ENCODE assay signal across 20 mouse cellular contexts in the genomic region with DNA sequence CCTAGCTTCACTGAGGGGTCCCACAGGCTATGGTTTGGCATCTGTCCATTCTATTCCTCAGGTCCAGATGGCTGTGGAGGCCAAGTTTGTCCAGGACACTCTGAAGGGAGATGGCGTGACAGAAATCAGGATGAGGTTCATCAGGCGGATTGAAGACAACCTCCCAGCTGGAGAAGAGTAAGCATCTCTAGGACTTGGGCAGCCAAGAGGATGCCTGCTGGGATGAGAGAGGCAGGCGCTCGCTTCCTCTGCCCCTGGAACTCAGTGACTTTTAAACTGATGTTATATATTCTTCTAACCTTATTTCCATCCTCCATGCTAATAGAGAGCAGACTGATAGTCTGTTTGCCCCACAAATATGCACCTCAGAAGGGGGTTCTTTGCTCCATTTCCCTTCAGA. TPM values are rescaled to one million over a fixed set of nuclear protein-coding genes. Genes with fewer than 3 reads are reported as not detected.
DNase-seq lines count a peak whose midpoint lies in the region; TF ChIP-seq lines count a peak whose summit lies in the region.
"Had no signal": no experiment of that assay in that cellular context is flagged by ENCODE, and none has a peak within 500 bp of the region (broad histone marks: within the 10 kb centered on the region; RNA-seq: fewer than 3 reads in every experiment).

No protein-coding gene starts in this region.

- no peak for TF ChIP-seq EP300 in heart, adult 2 months (IDR thresholded peaks at IDR 0.05; ENCODE audit: insufficient read depth, low read depth, low read length)

- no peaks in the 10 kb centered on the region for H3K36me3 ChIP-seq in heart, adult 2 months (ENCODE audit: control insufficient read depth, insufficient read depth, low read length)

- no peak for TF ChIP-seq POLR2A in heart, adult 2 months (IDR thresholded peaks at IDR 0.05; ENCODE audit: insufficient read depth, low read depth, low read length)

- H3K27me3 ChIP-seq in heart, adult 2 months (ENCODE audit: control insufficient read depth, insufficient read depth, low read length), result no peaks in the 10 kb centered on the region
- H3K27me3 ChIP-seq: embryonic facial prominence, embryonic 15.5 days; forebrain, embryonic 12.5 days; hindbrain, embryonic 12.5 days; limb, embryonic 12.5 days; midbrain, embryonic 13.5 days; Patski had no signal

- WGBS in heart, adult 2 months, result 89% methylated on average over 4 of the region's 4 CpGs

- no peak for DNase-seq in gastrocnemius, adult 2 months
- DNase-seq in gastrocnemius, postnatal 25 days, result no peak
- DNase-seq in left cerebral cortex, postnatal 4 days, result peak; percentile 37
- DNase-seq in left cerebral cortex, postnatal 14 days (ENCODE audit: low spot score in 2 of 2), result no peak
- DNase-seq in cerebellum, adult 9-10 months, result peak; percentile 79
- no peak for DNase-seq in heart, adult 2 months
- DNase-seq in frontal cortex, postnatal 10 days (ENCODE audit: low spot score in 2 of 2), result no peak
- DNase-seq: forebrain, postnatal 0 days; liver, postnatal 0 days; thymus, postnatal 4 days had no signal

- peaks cover 2% of the 10 kb centered on the region for H3K4me1 ChIP-seq in heart, adult 2 months (ENCODE audit: control insufficient read depth, insufficient read depth, low read length)

- no peak for TF ChIP-seq CTCF in gastrocnemius, adult 2 months (IDR thresholded peaks at IDR 0.05)
- TF ChIP-seq CTCF in heart, adult 2 months (IDR thresholded peaks at IDR 0.05), result no peak

- H3K27ac ChIP-seq in gastrocnemius, adult 2 months, result peak overlapping the region; percentile 35
- no peak overlapping the region for H3K27ac ChIP-seq in heart, adult 2 months
- H3K27ac ChIP-seq: embryonic facial prominence, embryonic 10.5 days; forebrain, embryonic 12.5 days; hindbrain, embryonic 12.5 days; limb, embryonic 12.5 days; midbrain, embryonic 13.5 days had no signal

- intact Hi-C loops in gastrocnemius, adult 2 months (cut with DNase I), result no loop called here
- intact Hi-C loops in left cerebral cortex, postnatal 4 days (cut with DNase I), result loop anchor here (5.0 kb wide), 1 partner anchor 48 kb away; no protein-coding TSS in a partner anchor
- intact Hi-C loops in left cerebral cortex, postnatal 14 days (cut with DNase I), result no loop called here
- intact Hi-C loops in heart, adult 2 months (cut with DNase I), result no loop called here

- no peak overlapping the region for H3K9ac ChIP-seq in heart, adult 2 months (ENCODE audit: low read depth, low read length)
- H3K9ac ChIP-seq: embryonic facial prominence, embryonic 15.5 days; forebrain, embryonic 12.5 days; forebrain, postnatal 0 days; hindbrain, embryonic 12.5 days; limb, embryonic 12.5 days; liver, postnatal 0 days; midbrain, embryonic 13.5 days had no signal

- H3K4me3 ChIP-seq in gastrocnemius, adult 2 months, result no peak overlapping the region
- H3K4me3 ChIP-seq in heart, adult 2 months, result no peak overlapping the region
- H3K4me3 ChIP-seq: embryonic facial prominence, embryonic 10.5 days; embryonic facial prominence, embryonic 15.5 days; forebrain, embryonic 12.5 days; hindbrain, embryonic 12.5 days; limb, embryonic 12.5 days; megakaryocyte, embryonic 14.5 days; midbrain, embryonic 13.5 days had no signal

- H3K79me2 ChIP-seq in heart, adult 2 months (replicated peaks; ENCODE audit: control insufficient read depth, insufficient read depth, low read length), result no peaks in the 10 kb centered on the region

RNA-seq across cellular contexts. Expression of a gene that starts 11.5 kb away (rescaled TPM):
- total RNA-seq in gastrocnemius, adult 2 months (2021), result 1 to 10 TPM in 1 of 2 experiments, under 1 TPM in 1; 0.74 to 6.0 TPM
- 1 to 10 TPM in 1 of 2 experiments, under 1 TPM in 1; 0.96 to 3.9 TPM for total RNA-seq in gastrocnemius, postnatal 25 days (2021)
- 1 to 10 TPM; 2.2 to 3.4 TPM for total RNA-seq in left cerebral cortex, postnatal 4 days (2021)
- total RNA-seq in left cerebral cortex, postnatal 14 days (2021), result 1 to 10 TPM; 2.9 to 3.4 TPM
- under 1 TPM; 0.57 to 0.66 TPM for total RNA-seq in heart, adult 2 months (2021)
- polyA plus RNA-seq in heart, adult 2 months (2012; rRNA removed), result 0.45 and 0.91 TPM in 2 replicates
- total RNA-seq: MEL had no signal

RNA-seq across cellular contexts. Expression of a gene that starts 13.0 kb away (rescaled TPM):
- 10 to 100 TPM; 18.6 to 24.3 TPM for total RNA-seq in gastrocnemius, adult 2 months (2021)
- total RNA-seq in gastrocnemius, postnatal 25 days (2021), result 10 to 100 TPM; 18.0 to 21.0 TPM
- total RNA-seq in left cerebral cortex, postnatal 4 days (2021), result 100 to 1,000 TPM; 102 to 105 TPM
- total RNA-seq in left cerebral cortex, postnatal 14 days (2021), result 10 to 100 TPM; 82.0 to 85.4 TPM
- 10 to 100 TPM; 46.3 to 49.5 TPM for total RNA-seq in heart, adult 2 months (2021)
- 41.0 and 65.9 TPM in 2 replicates for polyA plus RNA-seq in heart, adult 2 months (2012; rRNA removed)

RNA-seq across cellular contexts. Expression of a gene that starts 18.9 kb away (rescaled TPM):
- total RNA-seq in gastrocnemius, adult 2 months (2021), result 100 to 1,000 TPM; 177 to 199 TPM
- total RNA-seq in gastrocnemius, postnatal 25 days (2021), result 100 to 1,000 TPM; 166 to 187 TPM
- total RNA-seq in left cerebral cortex, postnatal 4 days (2021), result 100 to 1,000 TPM; 211 to 214 TPM
- 100 to 1,000 TPM; 241 to 264 TPM for total RNA-seq in left cerebral cortex, postnatal 14 days (2021)
- 100 to 1,000 TPM; 253 to 267 TPM for total RNA-seq in heart, adult 2 months (2021)
- polyA plus RNA-seq in heart, adult 2 months (2012; rRNA removed), result 149 and 161 TPM in 2 replicates

RNA-seq across cellular contexts. Expression of a gene that starts 46.4 kb away (rescaled TPM):
- total RNA-seq in gastrocnemius, adult 2 months (2021), result 1 to 10 TPM; 9.3 to 9.5 TPM
- 1 to 10 TPM; 7.4 to 8.4 TPM for total RNA-seq in gastrocnemius, postnatal 25 days (2021)
- total RNA-seq in left cerebral cortex, postnatal 4 days (2021), result 10 to 100 TPM; 37.8 to 39.5 TPM
- total RNA-seq in left cerebral cortex, postnatal 14 days (2021), result 10 to 100 TPM; 25.3 to 26.8 TPM
- total RNA-seq in heart, adult 2 months (2021), result 10 to 100 TPM; 12.9 to 13.0 TPM
- polyA plus RNA-seq in heart, adult 2 months (2012; rRNA removed), result 14.7 and 16.0 TPM in 2 replicates

RNA-seq across cellular contexts. Expression of a gene that starts 50.4 kb away (rescaled TPM):
- under 1 TPM in 1 of 2 experiments, not detected in 1; 0.64 TPM for total RNA-seq in gastrocnemius, adult 2 months (2021)
- under 1 TPM; 0.31 to 0.88 TPM for total RNA-seq in gastrocnemius, postnatal 25 days (2021)
- total RNA-seq in left cerebral cortex, postnatal 4 days (2021), result 1 to 10 TPM; 3.5 to 5.1 TPM
- total RNA-seq in left cerebral cortex, postnatal 14 days (2021), result 1 to 10 TPM; 1.9 to 2.5 TPM
- under 1 TPM; 0.37 to 0.39 TPM for total RNA-seq in heart, adult 2 months (2021)
- 1.5 and 1.9 TPM in 2 replicates for polyA plus RNA-seq in heart, adult 2 months (2012; rRNA removed)
- total RNA-seq: MEL; monocyte, adult 5-6 weeks had no signal

Comparison
In these comparisons a context has a peak if more than half of its experiments do, and no peak if none do; other contexts are left out.
1. DNase-seq: peak in left cerebral cortex, postnatal 4 days (single experiment) and cerebellum, adult 9-10 months (single experiment); none in gastrocnemius, adult 2 months (single experiment), gastrocnemius, postnatal 25 days (single experiment), left cerebral cortex, postnatal 14 days (0 of 2), heart, adult 2 months (0 of 2) and frontal cortex, postnatal 10 days (0 of 2).